Mouse (Mus musculus): ENCODE data around the gene Kcnh2.

- peak; percentile 84 for TF ChIP-seq CTCF (IDR thresholded peaks at IDR 0.05)
- 0 out of 2 replicates have a peak, but pooled peaks have one; percentile 44 for TF ChIP-seq EP300 (IDR thresholded peaks at IDR 0.05; ENCODE audit: insufficient read depth, low read depth, low read length)
- no peak for TF ChIP-seq POLR2A (IDR thresholded peaks at IDR 0.05; ENCODE audit: insufficient read depth, low read depth, low read length)
Observed at GRCm38 (mm10) chr5:24335888-24336511, 15.4 kb downstream of the Kcnh2 start.
